Mouse (Mus musculus) MEL (cell line): ENCODE data around the gene Accsl.

Experiments used
- CHD1 ChIP-seq: IDR thresholded peaks from 2 replicates; pipeline ENCODE4 v1.6.1; 2012; ENCODE audit warnings: low read depth, mild to moderate bottlenecking, inconsistent platforms, low read length, improper control_type of control experiment
- CTCF ChIP-seq, 3 experiments: IDR thresholded peaks in 2 of 3; conservative IDR thresholded peaks in 1 of 3; 2 replicates each; pipeline ENCODE4 v1.5.1; 2011 to 2012; ENCODE audit warnings: low read length in 3 of 3, low read depth in 2 of 3, mild to moderate bottlenecking in 2 of 3, improper control_type of control experiment in 1 of 3, inconsistent platforms in 1 of 3, mixed read lengths in 1 of 3, moderate library complexity in 1 of 3; ENCODE audit not compliant: control insufficient read depth in 1 of 3, insufficient read depth in 1 of 3, poor library complexity in 1 of 3, severe bottlenecking in 1 of 3
- EP300 ChIP-seq, 2 experiments: IDR thresholded peaks; 2 replicates each; pipeline ENCODE4 v1.6.1; 2011; ENCODE audit warnings: improper control_type of control experiment in 2 of 2, low read length in 2 of 2, low read depth in 1 of 2, mild to moderate bottlenecking in 1 of 2
- MEF2A ChIP-seq: IDR thresholded peaks from 2 replicates; pipeline ENCODE4 v1.6.1; 2014; ENCODE audit warnings: low read depth, mild to moderate bottlenecking, inconsistent platforms, low read length, improper control_type of control experiment; ENCODE audit not compliant: poor library complexity, insufficient replicate concordance, severe bottlenecking; ENCODE audit errors: extremely low read depth
- MYB ChIP-seq: IDR thresholded peaks from 2 replicates; pipeline ENCODE4 v1.6.1; 2011; ENCODE audit warnings: mild to moderate bottlenecking, low read depth, low read length, improper control_type of control experiment
- POLR2A ChIP-seq, 2 experiments: IDR thresholded peaks; 2 replicates each; pipeline ENCODE4 v1.6.1; 2011 to 2012; ENCODE audit warnings: low read length in 2 of 2, mild to moderate bottlenecking in 2 of 2, control low read depth in 1 of 2, improper control_type of control experiment in 1 of 2, low read depth in 1 of 2, moderate library complexity in 1 of 2; ENCODE audit not compliant: control insufficient read depth in 1 of 2, insufficient read depth in 1 of 2, poor library complexity in 1 of 2
- SMC3 ChIP-seq: IDR thresholded peaks from 2 replicates; pipeline ENCODE4 v1.6.1; 2011; ENCODE audit warnings: low read depth, low read length, improper control_type of control experiment
- TAL1 ChIP-seq: IDR thresholded peaks from 2 replicates; pipeline ENCODE4 v1.6.1; 2012; ENCODE audit warnings: mild to moderate bottlenecking, inconsistent platforms, low read length, moderate library complexity, mixed read lengths
- TBP ChIP-seq: IDR thresholded peaks from 2 replicates; pipeline ENCODE4 v1.8.0; 2011; ENCODE audit warnings: low read depth, low read length, improper control_type of control experiment

- TF ChIP-seq TBP: no peak
- TF ChIP-seq CTCF (IDR thresholded peaks at IDR 0.05 in 2 of 3, conservative IDR thresholded peaks at IDR 0.05 in 1 of 3; ENCODE audit: control insufficient read depth in 1 of 3, insufficient read depth in 1 of 3, low read depth in 2 of 3, low read length in 3 of 3, poor library complexity in 1 of 3, severe bottlenecking in 1 of 3): no peak
- no peak for TF ChIP-seq TAL1
- TF ChIP-seq CHD1: no peak
- no peak for TF ChIP-seq EP300 (IDR thresholded peaks at IDR 0.05; ENCODE audit: low read depth in 1 of 2, low read length in 2 of 2)
- no peak for TF ChIP-seq MEF2A
- no peak for TF ChIP-seq MYB
- TF ChIP-seq SMC3: no peak
- TF ChIP-seq POLR2A (IDR thresholded peaks at IDR 0.05; ENCODE audit: control insufficient read depth in 1 of 2, insufficient read depth in 1 of 2, low read depth in 1 of 2, low read length in 2 of 2, poor library complexity in 1 of 2): no peak
Observed at GRCm38 (mm10) chr2:93907519-93908294, 38.8 kb upstream of the Accsl start.
